Mouse (Mus musculus) neural tube, embryonic 11.5 days (tissue): ENCODE data around the gene Slc25a17. TPM values are rescaled to one million over a fixed set of nuclear protein-coding genes. Genes with fewer than 3 reads are reported as not detected.
A peak's percentile ranks its signal among the peaks of the same experiment; 100 is the strongest.

Experiments used
- ATAC-seq: fragments of 200-750 bp; cut with Nextera tagmentation; 2 replicates; pipeline ENCODE4 v1.8.0; 2017; ENCODE audit warnings: moderate number of reproducible peaks, mild to moderate bottlenecking, moderate TSS enrichment, moderate library complexity; ENCODE audit not compliant: insufficient read depth, low FRiP score, low TSS enrichment
- DNase-seq: peaks from one replicate; pipeline ENCODE4 v3.0.0-alpha.2; 2015; ENCODE audit warnings: low spot score
- H3K27ac ChIP-seq: fragments of 300-500 bp; sonication (generic); 2 replicates; pipeline ENCODE4 v1.5.1; 2014; ENCODE audit warnings: low read depth, mild to moderate bottlenecking, low read length
- H3K27me3 ChIP-seq: fragments of 300-500 bp; sonication (generic); 2 replicates; pipeline ENCODE4 v1.6.1; 2014; ENCODE audit warnings: mild to moderate bottlenecking, low read length, mixed read lengths; ENCODE audit not compliant: control insufficient read depth, insufficient read depth
- H3K36me3 ChIP-seq: fragments of 300-500 bp; sonication (generic); 2 replicates; pipeline ENCODE4 v1.6.1; 2014; ENCODE audit warnings: mild to moderate bottlenecking, low read length, moderate library complexity, mixed read lengths; ENCODE audit not compliant: control insufficient read depth, insufficient read depth
- H3K4me1 ChIP-seq: fragments of 300-500 bp; sonication (generic); 2 replicates; pipeline ENCODE4 v1.6.1; 2014; ENCODE audit warnings: low read length, mixed read lengths; ENCODE audit not compliant: control insufficient read depth, insufficient read depth
- H3K4me2 ChIP-seq: fragments of 300-500 bp; sonication (generic); 2 replicates; pipeline ENCODE4 v1.6.1; 2014; ENCODE audit warnings: low read depth, mild to moderate bottlenecking, moderate library complexity
- H3K4me3 ChIP-seq: fragments of 300-500 bp; sonication (generic); 2 replicates; pipeline ENCODE4 v1.5.1; 2014; ENCODE audit warnings: low read depth, low read length
- H3K9ac ChIP-seq: fragments of 300-500 bp; sonication (generic); 2 replicates; pipeline ENCODE4 v1.6.1; 2014; ENCODE audit warnings: mild to moderate bottlenecking, low read length
- H3K9me3 ChIP-seq: fragments of 300-500 bp; sonication (generic); 2 replicates; pipeline ENCODE4 v1.6.1; 2016; ENCODE audit warnings: low read length; ENCODE audit not compliant: control insufficient read depth
- WGBS: fragments of 180-500 bp; shearing (Covaris S2); extraction: QIAGEN DNeasy Blood & Tissue Kit; methylation state at CpG from one replicate; pipeline ENCODE4 v1.1.7; 2014; 5-methylcytosine and 5-hydroxymethylcytosine counted together
- polyA plus RNA-seq: library from polyadenylated mRNA; unstranded; fragments of >200 nt; fragmentation: Nextera tagmentation; extraction: Ambion mirVana; gene quantifications from 2 replicates; pipeline ENCODE4 v1.2.1, GENCODE M21; 2014

The Slc25a17 gene
- polyA plus RNA-seq, 1 experiment from 2014 or later: 108 TPM

DNA sequence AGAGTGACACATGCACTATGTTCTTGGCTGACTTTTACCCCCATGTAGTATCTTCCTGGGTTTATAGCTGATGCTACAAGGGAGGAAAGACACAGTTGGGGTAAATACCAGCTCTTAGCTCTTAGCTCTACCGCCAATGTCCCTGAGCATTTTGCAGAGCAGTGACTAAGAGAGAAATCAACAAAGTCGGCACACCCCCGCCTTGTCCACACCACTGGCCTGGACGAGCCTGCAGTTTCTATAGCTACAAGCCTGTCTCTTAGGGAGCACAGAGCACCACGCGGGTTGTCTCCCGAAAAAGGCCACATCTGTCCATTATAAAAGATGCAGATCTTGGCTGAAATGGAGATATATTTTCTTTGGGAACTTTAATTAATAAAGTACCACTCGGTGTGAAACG is 69.9 kb downstream of the Slc25a17 start:
- H3K9ac ChIP-seq: no peak overlapping the region
- no peaks in the 10 kb centered on the region for H3K9me3 ChIP-seq
- WGBS: 91% methylated on average over 9 of the region's 9 CpGs
- no peak overlapping the region for H3K4me3 ChIP-seq
- H3K27me3 ChIP-seq: no peaks in the 10 kb centered on the region
- H3K36me3 ChIP-seq: no peaks in the 10 kb centered on the region
- no peak overlapping the region for H3K4me2 ChIP-seq
- H3K27ac ChIP-seq: no peak overlapping the region
- ATAC-seq (no peak), DNase-seq (no peak)
- no peaks in the 10 kb centered on the region for H3K4me1 ChIP-seq

DNA sequence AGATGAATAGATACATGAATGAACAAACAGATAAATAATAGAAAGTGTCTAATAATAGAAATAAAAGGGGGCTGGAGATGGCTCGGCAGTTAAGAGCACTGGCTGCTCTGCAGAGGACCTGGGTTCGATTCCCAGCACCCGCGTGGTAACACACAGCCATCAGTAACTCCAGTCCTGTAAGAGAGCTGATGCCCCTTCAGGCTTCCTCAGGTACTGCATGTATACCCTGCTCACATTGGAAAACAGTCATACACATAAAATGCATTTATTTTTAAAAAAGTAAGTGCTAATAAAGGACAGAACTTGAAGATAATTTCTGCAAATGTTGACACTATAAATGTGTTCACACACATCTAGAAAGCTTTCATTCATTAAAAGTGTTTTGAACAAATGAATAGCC is 70.4 kb downstream of the Slc25a17 start:
- no peaks in the 10 kb centered on the region for H3K36me3 ChIP-seq
- no peaks in the 10 kb centered on the region for H3K4me1 ChIP-seq
- H3K4me2 ChIP-seq: no peak overlapping the region
- no peak for DNase-seq
- no peak overlapping the region for H3K9ac ChIP-seq
- no peaks in the 10 kb centered on the region for H3K9me3 ChIP-seq
- 89% methylated on average over 4 of the region's 4 CpGs for WGBS
- no peak overlapping the region for H3K27ac ChIP-seq
- H3K4me3 ChIP-seq: no peak overlapping the region
- no peak for ATAC-seq
- no peaks in the 10 kb centered on the region for H3K27me3 ChIP-seq

DNA sequence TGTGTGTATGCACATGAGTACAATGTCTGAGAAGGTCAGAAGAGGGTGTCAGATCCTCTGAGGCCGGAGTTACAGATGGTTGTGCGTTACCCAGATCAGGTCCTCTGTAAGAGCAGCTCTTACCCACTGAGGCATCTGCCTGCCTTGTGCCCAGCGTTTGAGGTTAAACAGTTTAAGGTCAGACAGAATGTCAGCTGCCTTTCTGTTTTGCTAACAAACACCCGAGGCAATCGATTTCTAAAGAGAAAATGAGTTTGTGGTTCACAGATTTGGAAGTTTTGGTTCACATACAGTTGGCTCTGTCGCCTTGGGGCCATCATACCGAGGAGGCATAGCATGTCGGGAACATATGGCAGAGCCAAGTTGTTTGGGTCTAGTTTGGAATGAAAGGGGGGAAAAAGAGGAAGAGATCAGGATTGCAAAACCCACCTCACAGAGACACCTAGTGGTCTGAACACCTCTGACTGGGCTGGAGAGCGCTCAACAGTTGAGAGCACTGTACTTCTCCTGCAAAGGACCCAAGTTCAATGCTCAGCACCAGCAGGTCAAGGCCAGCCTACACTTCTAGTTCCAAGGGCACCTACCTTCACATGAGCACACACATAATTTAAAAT is 76.4 kb downstream of the Slc25a17 start:
- ATAC-seq: no peak
- no peak for DNase-seq
- H3K9ac ChIP-seq: no peak overlapping the region
- no peaks in the 10 kb centered on the region for H3K9me3 ChIP-seq
- no peaks in the 10 kb centered on the region for H3K36me3 ChIP-seq
- H3K4me3 ChIP-seq: no peak overlapping the region
- H3K27ac ChIP-seq: no peak overlapping the region
- no peak overlapping the region for H3K4me2 ChIP-seq
- no peaks in the 10 kb centered on the region for H3K27me3 ChIP-seq
- 77% methylated on average over 9 of the region's 9 CpGs for WGBS
- no peaks in the 10 kb centered on the region for H3K4me1 ChIP-seq

DNA sequence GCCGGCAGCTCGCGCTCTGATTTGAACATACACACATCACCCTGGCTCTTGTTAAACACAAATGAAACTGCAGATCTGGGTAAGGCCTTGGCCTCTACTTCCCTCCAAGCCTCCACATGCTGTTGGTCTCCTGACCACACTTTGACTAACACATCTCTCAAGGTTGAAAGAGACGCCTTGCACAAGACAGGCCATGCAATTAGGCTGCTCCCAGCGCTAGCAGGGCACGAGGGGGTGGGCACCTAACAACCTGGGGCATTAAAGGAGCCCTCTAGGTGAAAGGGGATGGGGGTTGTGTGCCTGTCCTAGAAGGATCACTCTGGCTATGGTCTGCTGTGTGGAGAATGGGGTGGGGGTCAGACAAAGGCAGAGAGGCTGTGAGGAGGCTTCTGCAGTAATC is 81.9 kb downstream of the Slc25a17 start:
- Histone ChIP-seq H3K9ac (no peak overlapping the region), H3K4me3 (no peak overlapping the region), H3K4me2 (no peak overlapping the region), H3K27ac (no peak overlapping the region), H3K27me3 (no peaks in the 10 kb centered on the region), H3K9me3 (no peaks in the 10 kb centered on the region), H3K4me1 (peaks cover 5% of the 10 kb centered on the region; the same call in 1 of the 2 replicates), H3K36me3 (no peaks in the 10 kb centered on the region)
- DNase-seq: no peak
- WGBS: 79% methylated on average over 6 of the region's 6 CpGs
- ATAC-seq: no peak

DNA sequence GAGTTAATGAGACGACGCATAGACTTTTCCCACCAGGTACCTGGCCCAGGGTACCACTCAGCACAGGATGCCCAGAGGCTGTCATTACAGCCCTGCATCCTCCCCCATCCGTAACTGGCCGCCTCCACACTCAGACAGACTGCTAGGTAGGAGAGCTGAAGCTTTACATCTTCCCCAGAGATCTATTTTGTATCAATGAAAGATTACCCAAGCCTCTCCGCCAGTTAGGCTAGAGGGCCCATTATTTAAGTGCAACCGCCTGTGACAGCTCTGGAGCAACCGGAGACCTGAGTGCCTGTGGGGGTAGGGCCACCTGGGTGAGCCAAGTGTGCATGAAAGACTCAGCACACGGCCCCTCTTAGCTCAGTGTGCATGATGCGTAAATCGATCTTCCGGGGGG is 82.7 kb downstream of the Slc25a17 start:
- ATAC-seq (no peak), DNase-seq (peak; percentile 45)
- Histone ChIP-seq H3K36me3 (no peaks in the 10 kb centered on the region), H3K27ac (no peak overlapping the region), H3K9ac (no peak overlapping the region), H3K4me1 (peaks cover 5% of the 10 kb centered on the region; the same call in 1 of the 2 replicates), H3K4me3 (no peak overlapping the region), H3K27me3 (no peaks in the 10 kb centered on the region), H3K9me3 (no peaks in the 10 kb centered on the region), H3K4me2 (no peak overlapping the region)
- 27% methylated on average over 10 of the region's 11 CpGs for WGBS

DNA sequence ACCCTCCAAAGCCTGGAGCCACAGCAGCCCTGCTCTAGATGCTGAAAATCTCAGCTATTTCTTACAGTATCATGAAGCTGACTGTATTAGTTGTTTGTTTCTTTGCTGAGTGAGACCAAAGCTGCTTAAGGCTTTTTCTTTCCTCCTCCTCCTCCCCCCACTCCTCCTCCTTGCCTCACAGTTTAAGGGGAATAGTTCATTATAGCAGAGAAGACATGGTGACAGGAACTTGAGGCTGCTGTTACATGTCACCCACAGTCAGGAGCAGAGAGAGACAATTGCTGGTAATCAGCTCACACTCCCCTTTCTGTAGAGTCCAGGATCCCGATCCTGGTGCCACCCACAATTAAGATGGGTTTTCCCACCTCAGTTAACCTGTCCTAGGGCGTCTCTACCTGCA is 87.3 kb downstream of the Slc25a17 start:
- no peak overlapping the region for H3K27ac ChIP-seq

DNA sequence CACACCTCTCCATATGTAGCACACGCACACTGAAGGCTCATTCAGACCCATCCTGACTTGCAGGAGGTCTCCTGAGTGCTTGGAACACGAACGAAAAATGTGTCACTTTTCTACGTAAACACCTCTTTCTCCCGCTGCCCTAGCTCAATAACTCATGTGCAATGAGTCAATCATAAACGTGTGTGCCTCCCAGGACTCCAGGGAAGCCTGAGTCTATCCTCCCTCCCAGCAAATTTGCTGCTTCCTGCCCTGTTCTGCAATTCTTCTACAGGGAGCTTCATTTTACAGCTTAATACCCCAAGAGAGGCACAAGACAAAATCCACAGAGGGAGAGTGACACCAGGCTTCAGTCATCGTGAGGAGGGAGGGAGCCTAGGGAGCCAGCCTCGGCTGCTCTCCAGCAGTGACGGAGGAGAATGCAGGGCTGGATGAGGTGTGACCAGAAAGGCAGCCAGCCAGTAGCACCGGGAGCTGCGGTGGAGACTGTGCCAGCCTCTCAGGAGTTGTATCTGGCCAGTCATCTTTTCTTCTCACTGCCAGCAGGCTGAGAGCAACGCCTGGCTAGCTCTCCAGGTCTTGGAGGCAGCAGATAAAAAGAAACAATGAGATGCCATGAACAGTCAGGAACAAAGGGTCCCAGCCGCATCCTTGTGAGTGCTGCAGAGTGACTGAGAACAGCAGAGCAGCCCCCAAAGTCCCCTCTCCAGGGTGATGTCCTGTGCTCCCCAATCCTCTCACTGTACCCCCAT is 88.1 kb downstream of the Slc25a17 start:
- 18% methylated on average over 13 of the region's 13 CpGs for WGBS

More for the DNA sequence above, 87.3 kb downstream of the Slc25a17 start:
- no peaks in the 10 kb centered on the region for H3K36me3 ChIP-seq
- ATAC-seq (no peak), DNase-seq (no peak)
- no peak overlapping the region for H3K9ac ChIP-seq
- H3K9me3 ChIP-seq: no peaks in the 10 kb centered on the region
- no peaks in the 10 kb centered on the region for H3K27me3 ChIP-seq
- H3K4me2 ChIP-seq: no peak overlapping the region
- WGBS: 44% methylated on average over 2 of the region's 2 CpGs
- peaks cover 5% of the 10 kb centered on the region; the same call in 1 of the 2 replicates for H3K4me1 ChIP-seq
- no peak overlapping the region for H3K4me3 ChIP-seq

More for the DNA sequence above, 88.1 kb downstream of the Slc25a17 start:
- no peak for DNase-seq
- Histone ChIP-seq H3K27me3 (no peaks in the 10 kb centered on the region), H3K27ac (no peak overlapping the region), H3K9ac (no peak overlapping the region; the same call in 1 of the 2 replicates), H3K4me1 (no peaks in the 10 kb centered on the region), H3K4me2 (no peak overlapping the region), H3K4me3 (no peak overlapping the region), H3K36me3 (no peaks in the 10 kb centered on the region), H3K9me3 (no peaks in the 10 kb centered on the region)
- no peak for ATAC-seq
